Mouse (Mus musculus) adrenal gland, postnatal 36 days (tissue): ENCODE measurements around the gene Nucb1. TPM values are rescaled to one million over a fixed set of nuclear protein-coding genes. Genes with fewer than 3 reads are reported as not detected.

Experiments used
- DNase-seq, 2 experiments: peaks; one replicate each; pipeline ENCODE4 v3.0.0; 2021; ENCODE audit warnings: mixed read lengths in 1 of 2
- total RNA-seq, 2 experiments: library from RNA; stranded (reverse); gene quantifications; 2 replicates each; pipeline ENCODE4 v1.2.3; 2021

The Nucb1 gene
- total RNA-seq, 2 experiments from 2014 or later = 263 to 267 TPM

GRCm38 (mm10) chr7:45461781-45462180, 48.4 kb downstream of the Nucb1 start:
- no peak for DNase-seq

- DNase-seq = no peak
Observed at GRCm38 (mm10) chr7:45461326-45461725, 48.9 kb downstream of the Nucb1 start.

GRCm38 (mm10) chr7:45460860-45461314, 49.3 kb downstream of the Nucb1 start:
- peak; percentile 88 to 90 for DNase-seq

GRCm38 (mm10) chr7:45460377-45460776, 49.8 kb downstream of the Nucb1 start:
- DNase-seq = no peak

- peak; percentile 96 to 98 for DNase-seq
Observed at GRCm38 (mm10) chr7:45459564-45460140, 50.6 kb downstream of the Nucb1 start, which contains the start of gene Ftl1. TSS of gene Ftl1 (minus strand) at chr7:45459884.

GRCm38 (mm10) chr7:45458748-45459563, 51.2 kb downstream of the Nucb1 start:
- peak; percentile 73 to 86 for DNase-seq

GRCm38 (mm10) chr7:45457204-45458060, 52.8 kb downstream of the Nucb1 start:
- DNase-seq = no peak

GRCm38 (mm10) chr7:45456721-45457203, 53.4 kb downstream of the Nucb1 start:
- no peak for DNase-seq

- DNase-seq = no peak
Observed at GRCm38 (mm10) chr7:45455932-45456696, 54.1 kb downstream of the Nucb1 start.

GRCm38 (mm10) chr7:45454971-45455370, 55.2 kb downstream of the Nucb1 start:
- DNase-seq = no peak

- peak; percentile 85 to 89 for DNase-seq
Observed at GRCm38 (mm10) chr7:45451344-45451982, 58.7 kb downstream of the Nucb1 start.

- no peak for DNase-seq
Observed at GRCm38 (mm10) chr7:45449974-45450373, 60.2 kb downstream of the Nucb1 start.

GRCm38 (mm10) chr7:45447325-45447990, 62.7 kb downstream of the Nucb1 start:
- DNase-seq = peak in 1 of 2 experiments; percentile 64

GRCm38 (mm10) chr7:45446589-45446988, 63.6 kb downstream of the Nucb1 start:
- no peak for DNase-seq

GRCm38 (mm10) chr7:45443526-45444420, 66.4 kb downstream of the Nucb1 start:
- peak in 1 of 2 experiments; percentile 57 for DNase-seq
